Mouse (Mus musculus): ENCODE measurements around the gene Gm47791. TPM values are rescaled to one million over a fixed set of nuclear protein-coding genes. Genes with fewer than 3 reads are reported as not detected.
A peak's percentile ranks its signal among the peaks of the same experiment; 100 is the strongest.

Gm47791 gene
- polyA plus RNA-seq, 1 experiment, result not detected

DNA sequence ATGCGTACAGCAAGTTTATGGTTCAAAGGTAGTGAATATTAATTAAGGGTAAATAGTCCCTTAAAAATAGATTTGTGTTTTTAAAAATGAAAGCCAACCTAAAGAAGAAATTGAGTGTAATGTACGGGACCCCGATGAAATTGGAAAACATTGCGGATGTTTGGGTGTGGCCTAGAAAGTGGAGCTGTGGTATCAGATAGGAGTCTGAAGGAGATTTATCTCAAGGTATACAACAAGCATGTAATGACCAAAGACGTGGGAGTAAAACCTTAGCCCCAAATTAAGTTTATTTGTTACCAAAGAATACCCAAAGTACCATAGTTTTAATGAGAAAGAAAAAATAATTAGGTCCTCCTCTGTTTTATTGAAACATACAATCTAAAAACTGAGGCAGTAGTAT lies 44.6 kb downstream of the Gm47791 start:
- no peaks in the 10 kb centered on the region for H3K27me3 ChIP-seq (ENCODE audit: control insufficient read depth, insufficient read depth, low read length, poor library complexity, severe bottlenecking)
- peaks cover 18% of the 10 kb centered on the region for H3K36me3 ChIP-seq (ENCODE audit: control insufficient read depth, insufficient read depth, low read length, poor library complexity, severe bottlenecking)
- H3K9me3 ChIP-seq (replicated peaks; ENCODE audit: control insufficient read depth, insufficient read depth, low read length, poor library complexity, severe bottlenecking), result no peaks in the 10 kb centered on the region
- no peak overlapping the region for H3K27ac ChIP-seq (ENCODE audit: insufficient read depth, low read length)
- no peak overlapping the region for H3K4me3 ChIP-seq (ENCODE audit: low read depth, low read length)
- H3K4me1 ChIP-seq (ENCODE audit: control insufficient read depth, insufficient read depth, low read length), result no peaks in the 10 kb centered on the region
- no peak overlapping the region for H3K9ac ChIP-seq (ENCODE audit: low read depth, poor library complexity, severe bottlenecking)
- no peak for TF ChIP-seq POLR2A (IDR thresholded peaks at IDR 0.05; ENCODE audit: insufficient read depth, low read length)
- no peak for TF ChIP-seq CTCF (IDR thresholded peaks at IDR 0.05; ENCODE audit: low read depth, low read length)
- no peak for TF ChIP-seq EP300 (IDR thresholded peaks at IDR 0.05; ENCODE audit: insufficient read depth, low read depth, low read length)

- H3K9me3 ChIP-seq (replicated peaks; ENCODE audit: control insufficient read depth, insufficient read depth, low read length, poor library complexity, severe bottlenecking), result no peaks in the 10 kb centered on the region
- no peak overlapping the region for H3K27ac ChIP-seq (ENCODE audit: insufficient read depth, low read length)
- no peaks in the 10 kb centered on the region for H3K4me1 ChIP-seq (ENCODE audit: control insufficient read depth, insufficient read depth, low read length)
- H3K36me3 ChIP-seq (ENCODE audit: control insufficient read depth, insufficient read depth, low read length, poor library complexity, severe bottlenecking), result peaks cover 12% of the 10 kb centered on the region
- no peaks in the 10 kb centered on the region for H3K27me3 ChIP-seq (ENCODE audit: control insufficient read depth, insufficient read depth, low read length, poor library complexity, severe bottlenecking)
- H3K9ac ChIP-seq (ENCODE audit: low read depth, poor library complexity, severe bottlenecking), result peak overlapping the region; percentile 95
- TF ChIP-seq POLR2A (IDR thresholded peaks at IDR 0.05; ENCODE audit: insufficient read depth, low read length) (no peak), EP300 (IDR thresholded peaks at IDR 0.05; ENCODE audit: insufficient read depth, low read depth, low read length) (no peak), CTCF (IDR thresholded peaks at IDR 0.05; ENCODE audit: low read depth, low read length) (no peak)
- no peak overlapping the region for H3K4me3 ChIP-seq (ENCODE audit: low read depth, low read length)
These were observed 45.2 kb downstream of the Gm47791 start for GRCm38 (mm10) chr1:82725875-82726185.

GRCm38 (mm10) chr1:82725026-82725874 lies 45.8 kb downstream of the Gm47791 start:
- no peak overlapping the region for H3K27ac ChIP-seq (ENCODE audit: insufficient read depth, low read length)
- no peaks in the 10 kb centered on the region for H3K9me3 ChIP-seq (replicated peaks; ENCODE audit: control insufficient read depth, insufficient read depth, low read length, poor library complexity, severe bottlenecking)
- H3K9ac ChIP-seq (ENCODE audit: low read depth, poor library complexity, severe bottlenecking), result peak overlapping the region; percentile 95
- TF ChIP-seq EP300 (IDR thresholded peaks at IDR 0.05; ENCODE audit: insufficient read depth, low read depth, low read length), result no peak
- TF ChIP-seq POLR2A (IDR thresholded peaks at IDR 0.05; ENCODE audit: insufficient read depth, low read length), result no peak
- TF ChIP-seq CTCF (IDR thresholded peaks at IDR 0.05; ENCODE audit: low read depth, low read length), result no peak
- no peaks in the 10 kb centered on the region for H3K27me3 ChIP-seq (ENCODE audit: control insufficient read depth, insufficient read depth, low read length, poor library complexity, severe bottlenecking)
- peaks cover 8% of the 10 kb centered on the region for H3K36me3 ChIP-seq (ENCODE audit: control insufficient read depth, insufficient read depth, low read length, poor library complexity, severe bottlenecking)
- H3K4me1 ChIP-seq (ENCODE audit: control insufficient read depth, insufficient read depth, low read length), result no peaks in the 10 kb centered on the region
- H3K4me3 ChIP-seq (ENCODE audit: low read depth, low read length), result peak overlapping the region; percentile 88

- no peaks in the 10 kb centered on the region for H3K9me3 ChIP-seq (replicated peaks; ENCODE audit: control insufficient read depth, insufficient read depth, low read length, poor library complexity, severe bottlenecking)
- no peak within 1 kb of the TSS for H3K27ac ChIP-seq (ENCODE audit: insufficient read depth, low read length)
- H3K4me3 ChIP-seq (ENCODE audit: low read depth, low read length), result peak within 1 kb of the TSS; percentile 88
- peak; percentile 76 for TF ChIP-seq EP300 (IDR thresholded peaks at IDR 0.05; ENCODE audit: insufficient read depth, low read depth, low read length)
- no peak for TF ChIP-seq POLR2A (IDR thresholded peaks at IDR 0.05; ENCODE audit: insufficient read depth, low read length)
- H3K36me3 ChIP-seq (ENCODE audit: control insufficient read depth, insufficient read depth, low read length, poor library complexity, severe bottlenecking), result peaks cover 4% of the 10 kb centered on the region
- peak within 1 kb of the TSS; percentile 95 for H3K9ac ChIP-seq (ENCODE audit: low read depth, poor library complexity, severe bottlenecking)
- no peaks in the 10 kb centered on the region for H3K4me1 ChIP-seq (ENCODE audit: control insufficient read depth, insufficient read depth, low read length)
- H3K27me3 ChIP-seq (ENCODE audit: control insufficient read depth, insufficient read depth, low read length, poor library complexity, severe bottlenecking), result no peaks in the 10 kb centered on the region
These were observed 46.6 kb downstream of the Gm47791 start, which contains the start of gene Mff for GRCm38 (mm10) chr1:82724339-82725025. Gene Mff (plus strand): TSS chr1:82724890.

Other genes with a start within 250 kb of the Gm47791 start
- gene Col4a4, start 184.4 kb downstream of the Gm47791 start, polyA plus RNA-seq (2011; ENCODE audit: insufficient read depth, insufficient read length, low read depth, missing spikeins), result 0.18 TPM in 1 of 2 replicates, not detected in the other
- gene Col4a3, start 184.3 kb downstream of the Gm47791 start, polyA plus RNA-seq (2011; ENCODE audit: insufficient read depth, insufficient read length, low read depth, missing spikeins), result 0.08 TPM in 1 of 2 replicates, not detected in the other
- gene Mff, start 46.4 kb downstream of the Gm47791 start, polyA plus RNA-seq (2011; ENCODE audit: insufficient read depth, insufficient read length, low read depth, missing spikeins), result 157 and 170 TPM in 2 replicates
- not detected in 2 replicates for gene Tm4sf20, start 2.8 kb downstream of the Gm47791 start, polyA plus RNA-seq (2011; ENCODE audit: insufficient read depth, insufficient read length, low read depth, missing spikeins)
- 124 and 133 TPM in 2 replicates for gene Agfg1, start 68.2 kb upstream of the Gm47791 start, polyA plus RNA-seq (2011; ENCODE audit: insufficient read depth, insufficient read length, low read depth, missing spikeins)
- 1.1 TPM in 1 of 2 replicates, not detected in the other for gene A030005L19Rik, start 142.1 kb upstream of the Gm47791 start, polyA plus RNA-seq (2011; ENCODE audit: insufficient read depth, insufficient read length, low read depth, missing spikeins)
- gene A030014E15Rik, start 153.7 kb upstream of the Gm47791 start, polyA plus RNA-seq (2011; ENCODE audit: insufficient read depth, insufficient read length, low read depth, missing spikeins), result not detected in 2 replicates
- not detected in 2 replicates for gene Gm6217, start 160.2 kb upstream of the Gm47791 start, polyA plus RNA-seq (2011; ENCODE audit: insufficient read depth, insufficient read length, low read depth, missing spikeins)
- not detected in 2 replicates for gene A030003K21Rik, start 172.1 kb upstream of the Gm47791 start, polyA plus RNA-seq (2011; ENCODE audit: insufficient read depth, insufficient read length, low read depth, missing spikeins)
- gene Gm7544, start 184.8 kb upstream of the Gm47791 start, polyA plus RNA-seq (2011; ENCODE audit: insufficient read depth, insufficient read length, low read depth, missing spikeins), result not detected in 2 replicates
- not detected in 2 replicates for gene Gm47955, start 189.0 kb upstream of the Gm47791 start, polyA plus RNA-seq (2011; ENCODE audit: insufficient read depth, insufficient read length, low read depth, missing spikeins)
- not detected in 2 replicates for gene Gm47959, start 229.3 kb upstream of the Gm47791 start, polyA plus RNA-seq (2011; ENCODE audit: insufficient read depth, insufficient read length, low read depth, missing spikeins)